Mouse (Mus musculus): ENCODE results near the gene Fitm2.

GRCm38 (mm10) chr2:163460622-163461021 is 11.8 kb downstream of the Fitm2 start:
- no peak for TF ChIP-seq CTCF (IDR thresholded peaks at IDR 0.05; ENCODE audit: borderline replicate concordance, insufficient read depth, low read depth, low read length)
- TF ChIP-seq POLR2A (IDR thresholded peaks at IDR 0.05; ENCODE audit: borderline replicate concordance, insufficient read depth, low read length): no peak
